Mouse (Mus musculus) bone marrow, adult 2 months (tissue): Measurements from ENCODE around the gene Olfr1489. TPM values are rescaled to one million over a fixed set of nuclear protein-coding genes. Genes with fewer than 3 reads are reported as not detected.
"Not testable (repeated sequence)": the region's sequence is repeated elsewhere in the genome, so short reads cannot be mapped to it uniquely, and the experiment has no call there.

Source experiments
- H3K27ac ChIP-seq: fragments of 200-500 bp; 2 replicates; pipeline ENCODE4 v1.5.1; 2012; ENCODE audit warnings: low read depth, mild to moderate bottlenecking, control low read depth, inconsistent platforms, low read length; ENCODE audit not compliant: control insufficient read depth, poor library complexity, insufficient read depth
- H3K4me1 ChIP-seq: fragments of 200-500 bp; 2 replicates; pipeline ENCODE4 v1.6.1; 2011; ENCODE audit warnings: low read length; ENCODE audit not compliant: control insufficient read depth, insufficient read depth
- H3K4me3 ChIP-seq: fragments of 200-500 bp; replicated peaks from 2 replicates; pipeline ENCODE3; 2011; ENCODE audit warnings: mild to moderate bottlenecking, low read depth, low read length, control low read depth; ENCODE audit not compliant: control insufficient read depth
- CTCF ChIP-seq: fragments of 200-500 bp; IDR thresholded peaks from 2 replicates; pipeline ENCODE4 v1.5.1; 2011; ENCODE audit warnings: low read length, control low read depth; ENCODE audit not compliant: control insufficient read depth, insufficient read depth
- POLR2A ChIP-seq: fragments of 200-500 bp; IDR thresholded peaks from 2 replicates; pipeline ENCODE4 v1.6.1; 2011; ENCODE audit warnings: low read depth, mild to moderate bottlenecking, control low read depth, low read length, borderline replicate concordance; ENCODE audit not compliant: control insufficient read depth
- WGBS: fragments of 180-500 bp; shearing (Covaris S2); methylation state at CpG from one replicate; pipeline ENCODE4 v1.1.7; 2018; 5-methylcytosine and 5-hydroxymethylcytosine counted together
- polyA plus RNA-seq: library from polyadenylated mRNA; stranded (reverse); fragments of >200 nt; gene quantifications from 2 replicates; pipeline ENCODE4 v1.2.4, GENCODE M21; 2011; ENCODE audit warnings: low replicate concordance; ENCODE audit not compliant: missing spikeins, insufficient read depth, insufficient read length

Gene Olfr1489
- 0.20 and 0.40 TPM in 2 replicates for polyA plus RNA-seq

GRCm38 (mm10) chr19:13631321-13631720 is at the start of gene Olfr1489:
Olfr1489 (plus strand) TSS chr19:13631621.
- H3K27ac ChIP-seq, result no peak within 1 kb of the TSS
- 69% methylated on average over 1 of the region's 1 CpGs for WGBS
- no peak within 1 kb of the TSS for H3K4me3 ChIP-seq
- no peaks in the 10 kb centered on the region for H3K4me1 ChIP-seq
- TF ChIP-seq POLR2A, result no peak
- no peak for TF ChIP-seq CTCF

GRCm38 (mm10) chr19:13583211-13583610 is 48.2 kb upstream of the Olfr1489 start, which contains the start of gene Olfr1484:
Olfr1484 (plus strand) TSS chr19:13583511.
- no peak within 1 kb of the TSS for H3K4me3 ChIP-seq
- 87% methylated on average over 1 of the region's 1 CpGs for WGBS
- H3K4me1 ChIP-seq, result no peaks in the 10 kb centered on the region
- no peak within 1 kb of the TSS for H3K27ac ChIP-seq
- TF ChIP-seq CTCF, result no peak
- no peak for TF ChIP-seq POLR2A

- WGBS, result 75% methylated on average over 2 of the region's 2 CpGs
- not testable (repeated sequence) for H3K4me1 ChIP-seq, H3K4me3 ChIP-seq, H3K27ac ChIP-seq
Measured at GRCm38 (mm10) chr19:13617075-13617474, 14.3 kb upstream of the Olfr1489 start, which contains the start of gene Olfr1487. Olfr1487 (plus strand) TSS chr19:13617375.

- Histone ChIP-seq H3K4me1 (no peaks in the 10 kb centered on the region), H3K27ac (no peak within 1 kb of the TSS), H3K4me3 (no peak within 1 kb of the TSS)
- TF ChIP-seq CTCF (no peak), POLR2A (no peak)
- 62% methylated on average over 1 of the region's 1 CpGs for WGBS
Measured at GRCm38 (mm10) chr19:13650791-13651190, 19.4 kb downstream of the Olfr1489 start, which contains the start of gene Olfr1490. Olfr1490 (plus strand) TSS chr19:13651091.

Other genes starting within 250 kb of the Olfr1489 start
- gene Olfr1469, start 223.8 kb upstream of the Olfr1489 start, polyA plus RNA-seq, result not detected in 2 replicates
- not detected in 2 replicates for gene Olfr1471, start 188.2 kb upstream of the Olfr1489 start, polyA plus RNA-seq
- not detected in 2 replicates for gene Olfr1472, start 175.5 kb upstream of the Olfr1489 start, polyA plus RNA-seq
- gene Olfr1474, start 162.1 kb upstream of the Olfr1489 start, polyA plus RNA-seq, result not detected in 2 replicates
- not detected in 2 replicates for gene Olfr1475, start 151.4 kb upstream of the Olfr1489 start, polyA plus RNA-seq
- gene Olfr1477, start 131.1 kb upstream of the Olfr1489 start, polyA plus RNA-seq, result not detected in 2 replicates
- gene Olfr1480, start 103.7 kb upstream of the Olfr1489 start, polyA plus RNA-seq, result not detected in 2 replicates
- not detected in 2 replicates for gene Olfr1484, start 48.1 kb upstream of the Olfr1489 start, polyA plus RNA-seq
- not detected in 2 replicates for gene Olfr1487, start 14.2 kb upstream of the Olfr1489 start, polyA plus RNA-seq
- gene Olfr1490, start 19.5 kb downstream of the Olfr1489 start, polyA plus RNA-seq, result not detected in 2 replicates
- not detected in 2 replicates for gene Olfr1491, start 65.6 kb downstream of the Olfr1489 start, polyA plus RNA-seq
- not detected in 2 replicates for gene Olfr1493-ps1, start 91.7 kb downstream of the Olfr1489 start, polyA plus RNA-seq
- not detected in 2 replicates for gene Olfr1494, start 108.1 kb downstream of the Olfr1489 start, polyA plus RNA-seq
- not detected in 2 replicates for gene Olfr1495, start 133.0 kb downstream of the Olfr1489 start, polyA plus RNA-seq
- gene Olfr1496, start 146.3 kb downstream of the Olfr1489 start, polyA plus RNA-seq, result not detected in 2 replicates
- gene Olfr1497, start 166.6 kb downstream of the Olfr1489 start, polyA plus RNA-seq, result not detected in 2 replicates
- gene Olfr1499, start 187.8 kb downstream of the Olfr1489 start, polyA plus RNA-seq, result not detected in 2 replicates
- gene Olfr1500, start 198.9 kb downstream of the Olfr1489 start, polyA plus RNA-seq, result not detected in 2 replicates
- gene Olfr1501, start 219.1 kb downstream of the Olfr1489 start, polyA plus RNA-seq, result not detected in 2 replicates
- gene Olfr1502, start 230.2 kb downstream of the Olfr1489 start, polyA plus RNA-seq, result not detected in 2 replicates